In genomic region chr17:29031085-29031711, GRCm38 (mm10) we compare ENCODE assay signal across 8 mouse cellular contexts. TPM values are rescaled to one million over a fixed set of nuclear protein-coding genes. Genes with fewer than 3 reads are reported as not detected.
DNase-seq lines count a peak whose midpoint lies in the region; ATAC-seq and TF ChIP-seq lines count a peak whose summit lies in the region.
"Not testable (repeated sequence)": the region's sequence is repeated elsewhere in the genome, so short reads cannot be mapped to it uniquely, and the experiment has no call there.

No protein-coding gene starts in this region.

- not testable (repeated sequence) for DNase-seq in limb, embryonic 11.5 days (ENCODE audit: low spot score); lung, adult 2 months; stomach, postnatal 0 days (ENCODE audit: low spot score)

- H3K36me3 ChIP-seq in forebrain, embryonic 12.5 days (replicated peaks); heart, embryonic 14.5 days (ENCODE audit: control insufficient read depth, insufficient read depth, low read length); intestine, embryonic 15.5 days; limb, embryonic 11.5 days (ENCODE audit: control insufficient read depth, insufficient read depth, low read length); midbrain, embryonic 16.5 days (ENCODE audit: control insufficient read depth, insufficient read depth, low read length); stomach, postnatal 0 days (ENCODE audit: control insufficient read depth, insufficient read depth, low read length): not testable (repeated sequence)

- H3K27ac ChIP-seq in bone marrow macrophage, adult 2 months (ENCODE audit: insufficient read depth, low read depth, low read length): peak overlapping the region; percentile 91
- H3K27ac ChIP-seq in forebrain, embryonic 12.5 days: peak overlapping the region; percentile 98
- peak overlapping the region; percentile 95 to 98 for H3K27ac ChIP-seq in heart, embryonic 14.5 days (replicated peaks in 1 of 2; ENCODE audit: control insufficient read depth in 1 of 2, insufficient read depth in 1 of 2, low read depth in 2 of 2, low read length in 2 of 2)
- H3K27ac ChIP-seq in intestine, embryonic 15.5 days: peak overlapping the region; percentile 98
- peak overlapping the region; percentile 91 for H3K27ac ChIP-seq in limb, embryonic 11.5 days (replicated peaks; ENCODE audit: low read depth, low read length)
- H3K27ac ChIP-seq in midbrain, embryonic 16.5 days (ENCODE audit: low read length): peak overlapping the region; percentile 92
- peak overlapping the region; percentile 99 for H3K27ac ChIP-seq in stomach, postnatal 0 days (replicated peaks)

- not testable (repeated sequence) for H3K27me3 ChIP-seq in forebrain, embryonic 12.5 days; heart, embryonic 14.5 days (ENCODE audit: control insufficient read depth, insufficient read depth, low read length); intestine, embryonic 15.5 days (replicated peaks); limb, embryonic 11.5 days (ENCODE audit: control insufficient read depth, insufficient read depth, low read length); midbrain, embryonic 16.5 days (ENCODE audit: control insufficient read depth, insufficient read depth, low read depth, low read length); stomach, postnatal 0 days (ENCODE audit: control insufficient read depth, insufficient read depth, low read length)

- TF ChIP-seq CTCF in bone marrow macrophage, adult 2 months (IDR thresholded peaks at IDR 0.05; ENCODE audit: low read depth, low read length); lung, adult 2 months (IDR thresholded peaks at IDR 0.05; ENCODE audit: insufficient read depth, low read length); stomach, postnatal 0 days (IDR thresholded peaks at IDR 0.05; ENCODE audit: low read depth): not testable (repeated sequence)

- not testable (repeated sequence) for TF ChIP-seq POLR2A in bone marrow macrophage, adult 2 months (IDR thresholded peaks at IDR 0.05; ENCODE audit: borderline replicate concordance, low read depth, low read length); lung, adult 2 months (IDR thresholded peaks at IDR 0.05; ENCODE audit: borderline replicate concordance, extremely low read depth, low read depth, low read length)

- not testable (repeated sequence) for TF ChIP-seq EP300 in stomach, postnatal 0 days (optimal IDR thresholded peaks at IDR 0.05)

- not testable (repeated sequence) for ATAC-seq in forebrain, embryonic 12.5 days (ENCODE audit: low FRiP score); heart, embryonic 14.5 days (ENCODE audit: insufficient number of reproducible peaks, insufficient read depth, low FRiP score, low read depth); intestine, embryonic 15.5 days; limb, embryonic 11.5 days (ENCODE audit: insufficient number of reproducible peaks, low FRiP score, low TSS enrichment, low read depth); midbrain, embryonic 16.5 days; stomach, postnatal 0 days (ENCODE audit: low FRiP score, low TSS enrichment)

- peak overlapping the region; percentile 97 for H3K9ac ChIP-seq in forebrain, embryonic 12.5 days
- H3K9ac ChIP-seq in heart, embryonic 14.5 days (ENCODE audit: low read length): peak overlapping the region; percentile 90
- peak overlapping the region; percentile 86; the same call in 1 of the 2 replicates for H3K9ac ChIP-seq in intestine, embryonic 15.5 days
- peak overlapping the region; percentile 98 for H3K9ac ChIP-seq in limb, embryonic 11.5 days (ENCODE audit: low read length)
- peak overlapping the region; percentile 70 for H3K9ac ChIP-seq in midbrain, embryonic 16.5 days (ENCODE audit: low read depth, low read length)
- peak overlapping the region; percentile 96; the same call in 1 of the 2 replicates for H3K9ac ChIP-seq in stomach, postnatal 0 days (ENCODE audit: low read length)

- H3K4me1 ChIP-seq in bone marrow macrophage, adult 2 months (ENCODE audit: control insufficient read depth, insufficient read depth, low read length); heart, embryonic 14.5 days (ENCODE audit: control insufficient read depth in 2 of 2, insufficient read depth in 2 of 2, low read length in 2 of 2); intestine, embryonic 15.5 days (replicated peaks); limb, embryonic 11.5 days (ENCODE audit: control insufficient read depth, insufficient read depth, low read length); lung, adult 2 months (ENCODE audit: control insufficient read depth, insufficient read depth, low read length); stomach, postnatal 0 days (replicated peaks; ENCODE audit: control insufficient read depth, insufficient read depth): not testable (repeated sequence)
- H3K4me1 ChIP-seq in forebrain, embryonic 12.5 days: peaks cover 20% of the 10 kb centered on the region
- H3K4me1 ChIP-seq in midbrain, embryonic 16.5 days (ENCODE audit: control insufficient read depth, insufficient read depth, low read length): peaks cover 16% of the 10 kb centered on the region

- not testable (repeated sequence) for H3K9me3 ChIP-seq in forebrain, embryonic 12.5 days; heart, embryonic 14.5 days (ENCODE audit: control insufficient read depth, low read length); intestine, embryonic 15.5 days; limb, embryonic 11.5 days (ENCODE audit: control insufficient read depth, low read length); midbrain, embryonic 16.5 days (replicated peaks; ENCODE audit: control insufficient read depth, low read length, poor library complexity, severe bottlenecking); stomach, postnatal 0 days (ENCODE audit: control insufficient read depth, low read length)

- H3K4me3 ChIP-seq in bone marrow macrophage, adult 2 months (ENCODE audit: insufficient read depth, low read length): peak overlapping the region; percentile 76
- peak overlapping the region; percentile 83 for H3K4me3 ChIP-seq in forebrain, embryonic 12.5 days (replicated peaks)
- peak overlapping the region in 1 of 2 experiments; percentile 88; a peak in 2 of 4 replicates for H3K4me3 ChIP-seq in heart, embryonic 14.5 days (ENCODE audit: control insufficient read depth in 1 of 2, insufficient read depth in 1 of 2, low read depth in 1 of 2, low read length in 2 of 2)
- peak overlapping the region; percentile 63 for H3K4me3 ChIP-seq in intestine, embryonic 15.5 days (replicated peaks)
- peak overlapping the region; percentile 71 for H3K4me3 ChIP-seq in limb, embryonic 11.5 days (ENCODE audit: low read depth, low read length)
- peak overlapping the region; percentile 81 for H3K4me3 ChIP-seq in lung, adult 2 months (replicated peaks; ENCODE audit: extremely low read depth, low read depth, low read length)
- peak overlapping the region; percentile 77 for H3K4me3 ChIP-seq in midbrain, embryonic 16.5 days (ENCODE audit: low read depth, low read length)
- H3K4me3 ChIP-seq in stomach, postnatal 0 days (ENCODE audit: low read depth, low read length): peak overlapping the region; percentile 75

- WGBS in forebrain, embryonic 12.5 days: 63% methylated on average over 7 of the region's 7 CpGs
- 55% methylated on average over 7 of the region's 7 CpGs for WGBS in heart, embryonic 14.5 days
- 52% methylated on average over 7 of the region's 7 CpGs for WGBS in intestine, embryonic 15.5 days
- WGBS in limb, embryonic 11.5 days: 58% methylated on average over 7 of the region's 7 CpGs
- 56% methylated on average over 7 of the region's 7 CpGs for WGBS in lung, adult 2 months
- 66% methylated on average over 7 of the region's 7 CpGs for WGBS in midbrain, embryonic 16.5 days
- WGBS in stomach, postnatal 0 days: 49% methylated on average over 7 of the region's 7 CpGs

- peak overlapping the region; percentile 63 for H3K4me2 ChIP-seq in forebrain, embryonic 12.5 days
- H3K4me2 ChIP-seq in heart, embryonic 14.5 days (ENCODE audit: low read length): peak overlapping the region; percentile 72
- H3K4me2 ChIP-seq in intestine, embryonic 15.5 days (replicated peaks): peak overlapping the region; percentile 84
- peak overlapping the region; percentile 78; the same call in 1 of the 2 replicates for H3K4me2 ChIP-seq in limb, embryonic 11.5 days (ENCODE audit: low read depth, severe bottlenecking)
- peak overlapping the region; percentile 78 for H3K4me2 ChIP-seq in midbrain, embryonic 16.5 days (ENCODE audit: low read length)
- H3K4me2 ChIP-seq in stomach, postnatal 0 days (replicated peaks; ENCODE audit: low read depth): peak overlapping the region; percentile 76

RNA-seq across cellular contexts. Expression of gene Srsf3, which starts 1.2 kb away (rescaled TPM):
- 151 and 170 TPM in 2 replicates for polyA plus RNA-seq in bone marrow macrophage, adult 2 months (2012; ENCODE audit: insufficient read depth, insufficient read length, missing spikeins)
- 852 and 860 TPM in 2 replicates for polyA plus RNA-seq in forebrain, embryonic 12.5 days (2016; fragmentation: Nextera tagmentation; extraction: Ambion mirVana)
- polyA plus RNA-seq in heart, embryonic 14.5 days (2014; fragmentation: Nextera tagmentation; extraction: Ambion mirVana): 340 and 357 TPM in 2 replicates
- 485 and 544 TPM in 2 replicates for polyA plus RNA-seq in intestine, embryonic 15.5 days (2015; fragmentation: Nextera tagmentation; extraction: Ambion mirVana)
- polyA plus RNA-seq in limb, embryonic 11.5 days (2014; fragmentation: Nextera tagmentation; extraction: Ambion mirVana): 872 and 879 TPM in 2 replicates
- polyA plus RNA-seq in lung, adult 2 months (2012; rRNA removed): 159 and 168 TPM in 2 replicates
- polyA plus RNA-seq in midbrain, embryonic 16.5 days (2015; fragmentation: Nextera tagmentation; extraction: Ambion mirVana): 425 and 475 TPM in 2 replicates
- 279 and 305 TPM in 2 replicates for polyA plus RNA-seq in stomach, postnatal 0 days (2015; fragmentation: Nextera tagmentation; extraction: Ambion mirVana)

RNA-seq across cellular contexts. Expression of gene Stk38, which starts 23.4 kb away (rescaled TPM):
- polyA plus RNA-seq in bone marrow macrophage, adult 2 months (2012; ENCODE audit: insufficient read depth, insufficient read length, missing spikeins): 180 and 183 TPM in 2 replicates
- 149 and 154 TPM in 2 replicates for polyA plus RNA-seq in forebrain, embryonic 12.5 days (2016; fragmentation: Nextera tagmentation; extraction: Ambion mirVana)
- 68.0 and 70.3 TPM in 2 replicates for polyA plus RNA-seq in heart, embryonic 14.5 days (2014; fragmentation: Nextera tagmentation; extraction: Ambion mirVana)
- 90.0 and 90.7 TPM in 2 replicates for polyA plus RNA-seq in intestine, embryonic 15.5 days (2015; fragmentation: Nextera tagmentation; extraction: Ambion mirVana)
- 125 and 127 TPM in 2 replicates for polyA plus RNA-seq in limb, embryonic 11.5 days (2014; fragmentation: Nextera tagmentation; extraction: Ambion mirVana)
- polyA plus RNA-seq in lung, adult 2 months (2012; rRNA removed): 105 and 111 TPM in 2 replicates
- polyA plus RNA-seq in midbrain, embryonic 16.5 days (2015; fragmentation: Nextera tagmentation; extraction: Ambion mirVana): 83.1 and 90.9 TPM in 2 replicates
- 64.8 and 68.7 TPM in 2 replicates for polyA plus RNA-seq in stomach, postnatal 0 days (2015; fragmentation: Nextera tagmentation; extraction: Ambion mirVana)

RNA-seq across cellular contexts. Expression of gene Cdkn1a, which starts 59.6 kb away (rescaled TPM):
- polyA plus RNA-seq in bone marrow macrophage, adult 2 months (2012; ENCODE audit: insufficient read depth, insufficient read length, missing spikeins): 189 and 197 TPM in 2 replicates
- polyA plus RNA-seq in forebrain, embryonic 12.5 days (2016; fragmentation: Nextera tagmentation; extraction: Ambion mirVana): 29.6 and 34.0 TPM in 2 replicates
- 51.7 and 57.7 TPM in 2 replicates for polyA plus RNA-seq in heart, embryonic 14.5 days (2014; fragmentation: Nextera tagmentation; extraction: Ambion mirVana)
- 92.2 and 98.3 TPM in 2 replicates for polyA plus RNA-seq in intestine, embryonic 15.5 days (2015; fragmentation: Nextera tagmentation; extraction: Ambion mirVana)
- polyA plus RNA-seq in limb, embryonic 11.5 days (2014; fragmentation: Nextera tagmentation; extraction: Ambion mirVana): 40.7 and 41.5 TPM in 2 replicates
- polyA plus RNA-seq in lung, adult 2 months (2012; rRNA removed): 70.3 and 91.5 TPM in 2 replicates
- polyA plus RNA-seq in midbrain, embryonic 16.5 days (2015; fragmentation: Nextera tagmentation; extraction: Ambion mirVana): 115 and 148 TPM in 2 replicates
- polyA plus RNA-seq in stomach, postnatal 0 days (2015; fragmentation: Nextera tagmentation; extraction: Ambion mirVana): 484 and 502 TPM in 2 replicates
